Mouse (Mus musculus) frontal cortex, postnatal 36 days (tissue): Measurements from ENCODE around the gene Pdpn.

Experiments
- DNase-seq, 2 experiments: peaks; one replicate each; pipeline ENCODE4 v3.0.0; 2022; ENCODE audit warnings: low spot score in 2 of 2

Pdpn gene

DNA sequence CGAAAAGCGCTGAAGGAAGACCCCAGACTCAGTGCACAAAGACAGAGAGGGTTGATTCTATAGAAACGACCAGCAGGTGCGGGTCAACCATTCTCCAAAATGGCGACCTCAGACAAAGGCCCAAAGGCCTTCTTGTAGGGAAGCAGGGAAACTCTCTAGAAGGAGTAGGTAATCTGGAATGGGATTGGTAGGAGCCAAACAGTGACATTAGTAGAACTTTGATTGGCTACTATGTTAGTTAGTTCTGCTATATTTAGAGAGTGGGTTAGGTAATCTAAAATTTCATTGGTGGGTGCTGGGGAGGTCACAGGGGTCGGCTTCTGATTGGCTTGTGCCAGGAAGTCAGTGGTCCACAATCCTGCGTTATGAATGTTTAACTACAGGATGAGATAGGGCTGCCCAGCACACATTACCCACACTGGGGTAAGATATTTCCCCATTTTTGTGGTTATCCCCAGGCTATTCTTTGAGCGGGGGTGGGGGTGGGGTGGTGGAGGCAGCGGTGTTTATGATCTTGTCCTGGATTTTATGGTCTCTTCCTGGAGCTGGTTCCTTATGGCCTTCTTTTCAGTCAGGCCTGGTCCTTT lies 59.7 kb downstream of the Pdpn start:
- DNase-seq, result no peak

DNA sequence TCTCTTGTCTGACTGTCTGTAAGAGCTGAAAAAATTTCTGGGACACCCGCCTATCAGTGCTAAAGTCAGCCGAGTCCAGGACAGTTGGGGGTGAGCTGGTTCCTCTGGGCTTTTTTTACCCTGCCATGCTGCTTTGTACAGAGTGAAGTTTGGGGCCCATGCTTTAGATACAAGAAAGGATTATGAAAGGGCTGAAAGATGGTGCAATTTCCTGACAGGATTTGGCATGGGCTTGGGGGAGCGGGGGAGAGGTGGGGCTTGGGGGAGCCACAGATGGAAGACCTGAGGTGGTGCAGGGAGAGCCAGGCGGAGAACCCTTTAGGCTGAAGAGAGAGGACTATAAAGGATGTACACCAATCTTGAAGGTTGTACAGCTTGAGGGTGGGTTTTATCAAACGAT lies 60.2 kb downstream of the Pdpn start:
- DNase-seq, result no peak

DNA sequence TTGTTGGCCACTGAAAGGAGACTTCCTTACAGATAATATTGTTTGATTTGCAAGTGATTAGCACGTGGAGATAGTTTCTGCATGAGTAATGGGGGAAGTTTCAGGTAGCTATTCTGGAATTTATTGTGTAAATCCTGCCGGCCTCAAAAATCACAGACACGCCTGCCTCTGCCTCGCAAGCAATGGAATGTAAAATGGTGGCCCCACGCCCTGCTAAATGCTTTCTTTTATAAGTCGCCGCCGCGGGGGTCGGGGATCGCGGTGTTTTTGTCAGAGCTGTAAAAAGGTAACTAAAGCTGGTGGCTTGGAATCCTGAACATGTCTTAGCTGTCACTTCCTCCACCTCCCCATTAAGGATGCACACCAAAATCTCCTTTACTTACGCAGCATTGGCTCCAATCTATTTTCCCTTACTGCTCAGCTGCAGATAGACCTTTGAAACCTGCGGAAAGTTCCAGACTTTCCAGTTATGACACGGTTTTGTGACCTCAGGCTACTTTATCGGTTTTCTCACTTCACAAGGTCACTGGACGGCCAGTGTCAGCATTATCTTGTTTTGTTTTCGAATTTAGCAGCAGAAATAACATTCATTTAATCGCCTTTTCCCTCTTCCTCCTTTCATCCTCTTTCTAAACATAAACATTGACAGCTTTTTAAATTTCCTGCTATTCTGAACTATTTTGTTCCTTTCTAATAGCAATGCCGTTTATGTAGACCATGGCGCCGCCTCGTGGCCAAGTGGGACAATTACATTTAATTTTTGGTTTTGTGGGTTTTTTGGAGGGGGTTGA lies 60.9 kb downstream of the Pdpn start:
- DNase-seq, result peak; percentile 28 to 38

DNA sequence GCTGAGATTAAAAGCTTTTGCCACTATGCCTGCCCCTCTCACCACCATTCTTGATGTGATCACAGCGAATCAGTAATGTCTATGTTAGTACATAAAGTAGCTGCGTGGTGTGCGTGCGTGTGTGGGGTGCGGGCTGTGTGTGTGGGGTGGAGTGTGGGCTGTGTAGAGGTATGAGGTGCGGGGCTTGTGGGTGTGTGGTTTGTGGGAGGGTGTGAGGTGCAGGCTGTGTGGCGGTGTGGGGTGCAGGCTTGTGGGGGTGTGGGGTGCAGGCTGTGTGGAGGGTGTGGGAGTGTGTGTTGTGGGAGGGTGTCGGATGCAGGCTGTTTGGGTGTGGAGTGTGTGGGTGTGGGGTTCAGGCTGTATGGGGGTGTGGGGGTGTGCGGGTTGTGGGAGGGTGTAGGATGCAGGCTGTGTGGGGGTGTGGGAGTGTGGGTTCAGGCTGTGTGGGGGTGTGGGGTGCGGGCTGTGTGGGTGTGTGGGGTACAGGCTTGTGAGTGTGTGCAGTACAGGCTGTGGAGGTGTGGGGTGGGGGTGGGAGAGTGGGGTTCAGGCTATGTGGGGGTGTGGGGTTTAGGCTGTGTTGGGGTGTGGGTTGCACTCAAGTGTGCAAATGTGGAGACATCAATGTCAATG lies 67.5 kb downstream of the Pdpn start:
- no peak for DNase-seq

DNA sequence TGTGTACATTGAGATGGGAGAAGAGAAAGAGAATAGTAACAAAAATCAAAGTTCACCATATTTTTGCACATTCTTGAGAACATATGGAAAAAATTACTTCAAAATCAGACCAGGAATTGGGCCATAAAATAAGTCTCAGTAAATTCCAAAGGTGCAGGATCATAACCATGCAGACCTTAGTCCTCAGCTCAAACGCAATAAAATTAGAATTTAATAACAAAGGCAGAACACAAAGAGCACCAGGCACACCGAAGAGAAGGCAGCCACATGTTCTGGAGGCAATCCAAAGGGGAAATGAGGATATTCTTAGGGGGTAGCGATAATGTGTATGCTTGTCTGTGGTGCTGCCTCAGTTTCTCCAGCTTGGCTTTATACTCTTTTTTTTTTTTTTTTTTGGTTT lies 68.3 kb downstream of the Pdpn start:
- no peak for DNase-seq

DNA sequence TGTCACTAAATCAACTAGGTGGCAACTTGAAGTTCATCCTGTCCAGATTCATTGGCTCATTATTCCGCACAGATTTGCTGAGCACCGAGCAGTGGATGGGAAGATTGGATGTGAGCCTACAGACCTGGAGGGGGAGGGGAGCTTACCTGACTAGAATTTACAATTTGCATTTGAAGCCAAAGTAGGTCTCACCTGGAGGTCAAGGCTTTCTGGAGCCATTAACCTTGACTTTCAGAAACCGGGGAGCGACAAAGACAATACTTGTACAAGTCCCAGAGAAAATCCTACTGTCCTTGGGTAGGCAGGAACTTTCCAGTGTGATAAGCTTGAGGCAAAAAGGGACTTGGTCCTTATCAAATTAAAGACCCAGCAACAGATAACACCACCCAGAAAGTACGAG lies 71.4 kb downstream of the Pdpn start:
- DNase-seq, result no peak

DNA sequence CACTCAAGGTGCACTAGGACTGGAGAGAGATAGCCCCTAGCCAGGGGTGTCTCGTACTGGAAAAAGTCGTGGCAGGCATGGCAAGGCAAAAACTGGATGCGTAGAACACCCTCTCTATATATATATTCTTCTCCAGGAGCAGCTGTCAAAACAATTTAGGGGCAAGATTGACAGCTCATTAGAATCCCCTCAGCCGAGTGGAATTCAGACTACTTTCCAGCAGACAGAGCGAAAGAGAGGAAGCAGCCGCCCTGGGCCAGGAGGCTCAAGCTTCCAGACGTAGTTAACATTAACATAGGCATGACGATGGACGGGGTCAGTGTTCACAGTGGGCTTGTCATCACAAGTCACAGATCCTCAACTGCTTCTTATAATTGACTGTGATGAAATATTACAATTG lies 73.5 kb downstream of the Pdpn start:
- no peak for DNase-seq

DNA sequence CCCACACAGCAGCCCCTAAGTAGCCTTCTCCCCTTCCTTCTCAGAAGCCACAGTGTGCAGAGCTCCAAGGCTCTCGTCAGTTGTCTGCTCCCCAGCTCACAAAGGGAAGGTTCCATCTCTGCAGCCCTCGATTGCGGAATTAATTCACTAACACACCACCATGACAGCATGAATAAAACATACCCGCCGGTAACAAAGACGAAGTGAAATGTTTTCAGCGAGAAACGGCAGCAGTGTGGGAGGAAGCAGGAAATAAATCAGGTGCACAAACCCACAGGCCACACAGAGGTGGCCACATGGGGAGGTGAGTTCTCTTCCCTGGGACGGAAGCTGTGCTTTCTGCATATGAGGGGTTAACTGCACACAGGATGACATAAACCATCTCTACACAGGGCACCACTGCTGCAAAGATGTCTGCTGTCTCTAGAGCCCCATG lies 80.0 kb downstream of the Pdpn start:
- DNase-seq, result no peak

DNA sequence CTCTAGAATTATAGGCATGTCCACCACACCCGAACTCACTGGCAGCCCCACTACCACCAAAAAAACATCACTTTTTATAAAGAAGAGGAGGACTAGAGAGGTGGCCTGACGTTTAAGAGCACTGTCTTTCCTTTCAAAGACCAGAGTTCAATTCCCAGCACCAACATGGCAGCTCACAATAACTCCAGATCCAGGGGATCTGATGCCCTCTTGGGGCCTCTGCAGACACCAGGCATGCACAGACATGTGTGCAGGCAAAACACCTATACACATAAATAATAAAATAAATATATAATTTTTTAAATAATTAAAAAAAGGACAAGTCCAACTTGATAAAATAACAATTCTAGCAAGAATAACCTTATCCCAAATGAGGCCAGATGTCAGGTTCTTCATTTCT lies 80.5 kb downstream of the Pdpn start:
- no peak for DNase-seq
